Mouse (Mus musculus) gastrocnemius, postnatal 10 days (tissue): Measurements from ENCODE around the gene Lcp1. TPM values are rescaled to one million over a fixed set of nuclear protein-coding genes. Genes with fewer than 3 reads are reported as not detected.
"Not testable (repeated sequence)": the region's sequence is repeated elsewhere in the genome, so short reads cannot be mapped to it uniquely, and the experiment has no call there.

Source experiments
- DNase-seq: peaks from one replicate; pipeline ENCODE4 v3.0.0; 2021; ENCODE audit warnings: mixed read lengths
- long read RNA-seq, 2 experiments: library from polyadenylated mRNA; stranded (forward); transcript quantifications; one replicate each; pipeline ENCODE4 v2.0.0; 2021
- total RNA-seq, 2 experiments: library from RNA; stranded (reverse); gene quantifications; 2 replicates each; pipeline ENCODE4 v1.2.3; 2021

Gene Lcp1
- 10 to 100 TPM; 10.0 to 19.9 TPM for total RNA-seq
- long read RNA-seq, experiment 1, partial matches to known transcripts = 14 of 17 reads
- long read RNA-seq, experiment 1, other reads (novel, unspliced or antisense) = 3 of 17 reads
- long read RNA-seq, experiment 2, partial matches to known transcripts = 10 of 13 reads
- long read RNA-seq, experiment 2, other reads (novel, unspliced or antisense) = 3 of 13 reads

DNA sequence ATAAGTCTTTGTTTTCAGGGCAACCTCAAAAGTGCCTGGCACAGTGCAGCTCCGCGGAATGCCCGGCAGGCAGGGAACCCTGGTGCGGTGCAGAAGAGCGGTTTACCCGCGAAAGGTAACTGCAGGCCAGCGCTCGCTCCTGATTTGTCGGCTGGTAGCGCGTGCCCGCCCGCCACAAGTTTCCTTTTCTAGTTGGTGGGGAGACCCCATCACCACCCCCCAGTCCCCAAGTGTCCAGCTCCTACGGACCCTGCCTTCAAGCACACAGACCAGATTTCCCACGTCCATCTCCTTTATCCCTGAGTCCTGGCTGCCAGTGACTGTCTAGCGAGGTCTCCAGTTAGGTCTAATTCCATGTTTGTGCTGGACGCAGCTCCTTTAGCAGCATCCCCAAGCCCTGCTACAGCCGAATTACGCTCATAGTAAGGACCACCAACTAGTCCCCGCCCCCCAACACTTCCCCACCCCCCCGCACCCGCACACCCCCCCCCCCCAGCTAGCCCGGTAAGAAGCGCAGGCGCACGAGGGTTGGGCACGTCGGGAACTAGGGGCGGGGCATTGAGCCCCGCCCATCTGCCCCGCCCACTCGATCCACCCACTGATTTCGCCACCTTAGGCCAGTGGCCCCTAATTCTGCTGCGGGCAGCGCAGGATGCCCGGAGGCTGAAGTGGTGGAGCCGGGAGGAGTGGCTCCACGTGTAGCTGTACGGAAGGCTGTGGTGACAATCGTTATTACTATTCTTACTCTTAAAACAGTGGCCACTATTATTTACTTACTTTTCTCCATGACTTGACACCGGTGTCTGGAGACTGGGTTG lies at the start of gene Lcp1, which contains the start of gene Lrrc63:
Gene Lcp1 (plus strand): TSS at position 601 of the 818 bp plus-strand sequence.
Gene Lrrc63 (minus strand): TSS at position 381 of the 818 bp plus-strand sequence.
- DNase-seq = peak; percentile 62

DNA sequence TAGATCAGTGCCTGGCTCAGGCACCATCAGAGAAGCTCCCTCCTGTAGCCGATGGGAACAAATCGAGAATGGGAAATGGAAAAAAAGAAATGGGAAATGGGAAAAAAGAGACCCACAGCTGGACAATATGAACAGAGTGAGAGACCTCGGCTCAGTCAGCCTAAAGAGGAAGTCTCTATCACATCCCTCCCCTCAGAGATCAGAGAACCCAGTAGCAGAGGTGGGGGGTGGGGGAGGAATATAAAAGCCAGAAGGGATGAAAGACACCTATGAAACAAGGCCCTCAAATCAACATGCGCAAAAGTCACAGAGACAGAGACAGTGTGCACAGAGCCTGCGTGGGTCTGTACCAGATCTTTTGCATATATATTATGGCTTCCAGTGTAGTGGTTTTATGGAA lies 27.9 kb upstream of the Lcp1 start:
- no peak for DNase-seq

GRCm38 (mm10) chr14:75121658-75122057 lies 9.2 kb upstream of the Lcp1 start:
- no peak for DNase-seq

DNA sequence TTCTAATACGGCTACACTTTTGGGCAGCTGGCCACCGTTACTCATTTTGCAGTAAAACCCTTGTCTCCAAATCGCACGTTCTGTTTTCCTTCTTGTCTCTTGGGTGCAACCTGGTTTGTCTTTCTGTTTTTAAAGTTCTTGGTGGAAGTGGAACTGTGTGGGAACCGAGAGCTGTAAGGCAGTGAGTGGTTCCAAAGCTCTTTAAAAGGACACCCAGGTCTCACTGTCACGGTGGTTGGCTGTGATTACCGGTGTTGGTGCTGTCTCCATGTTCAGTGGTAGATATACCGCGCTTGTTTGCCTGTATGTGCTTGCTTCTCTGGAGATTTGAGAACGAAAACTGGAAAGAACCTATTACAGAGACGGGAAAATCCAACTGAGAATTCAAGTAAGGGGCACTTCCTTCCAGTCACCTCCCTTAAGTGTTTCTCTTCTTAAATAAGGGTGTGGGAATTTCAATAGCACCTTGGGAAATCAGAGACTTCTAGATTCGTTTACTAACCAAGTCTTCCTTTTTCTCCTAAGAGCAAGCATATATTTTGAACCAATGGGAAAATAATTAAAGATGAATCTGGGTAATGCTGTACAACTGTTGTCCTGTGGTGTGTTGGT lies 529 bp downstream of the Lcp1 start:
- no peak for DNase-seq

DNA sequence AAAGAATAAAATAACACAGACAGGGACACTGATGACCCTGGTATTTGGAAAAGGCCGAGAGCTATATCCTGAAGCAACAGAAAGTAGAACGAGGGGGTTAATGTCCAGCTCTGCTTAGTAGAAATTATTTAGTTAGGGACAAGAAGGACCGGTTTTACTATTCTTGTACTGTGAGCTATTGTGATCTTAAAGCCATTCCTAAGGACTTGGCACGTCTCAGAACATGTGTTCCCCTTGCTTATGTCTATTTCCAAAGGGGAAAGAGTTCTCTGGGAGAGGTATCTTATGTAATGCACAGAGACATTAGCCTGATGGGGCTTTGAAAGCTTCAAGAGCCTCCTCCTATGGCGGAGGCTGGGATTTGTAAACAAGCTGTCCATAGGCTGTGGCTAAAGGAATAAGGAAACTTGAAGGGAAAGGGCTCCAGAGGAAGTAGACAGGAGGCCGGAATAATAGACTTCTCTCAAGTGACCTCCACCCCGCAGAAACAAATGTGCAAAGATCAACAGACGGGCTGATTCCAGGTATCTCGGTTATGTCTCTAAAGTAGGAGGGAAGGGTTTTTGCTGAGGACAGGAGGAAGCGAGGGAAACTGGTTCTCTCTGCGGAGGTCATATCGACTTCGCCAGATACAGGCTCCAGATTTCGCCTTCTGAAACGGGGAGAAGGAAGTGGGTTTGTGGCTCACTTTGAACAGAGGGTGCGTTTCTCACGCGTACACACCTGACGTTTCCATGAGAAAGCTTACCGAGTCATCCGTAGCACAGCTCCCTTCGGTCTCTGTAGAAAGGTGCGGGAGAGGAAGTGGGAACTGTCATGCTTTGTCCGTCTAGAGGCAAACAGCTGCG lies 5.4 kb downstream of the Lcp1 start:
- no peak for DNase-seq

DNA sequence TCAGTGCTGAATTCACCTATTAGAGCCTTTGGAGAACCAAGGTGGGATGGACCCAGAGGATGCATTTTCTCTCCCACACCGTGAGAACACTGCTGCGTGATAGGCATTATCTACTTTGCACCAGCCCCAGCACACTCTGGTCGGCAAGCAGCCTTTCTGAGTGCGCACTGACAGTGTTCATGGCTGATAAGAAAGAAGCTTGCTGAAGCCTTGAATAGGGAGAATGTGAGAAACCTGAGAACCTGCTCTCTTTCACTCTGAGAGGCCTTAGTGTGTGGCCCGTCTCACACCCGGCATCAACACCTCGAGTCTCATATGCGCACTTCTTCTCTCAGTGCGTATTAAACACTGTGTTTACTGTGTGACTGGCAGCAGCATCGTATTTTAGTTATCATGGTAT lies 7.6 kb downstream of the Lcp1 start:
- no peak for DNase-seq

- DNase-seq = no peak
Measured at GRCm38 (mm10) chr14:75139225-75139624, 8.3 kb downstream of the Lcp1 start.

DNA sequence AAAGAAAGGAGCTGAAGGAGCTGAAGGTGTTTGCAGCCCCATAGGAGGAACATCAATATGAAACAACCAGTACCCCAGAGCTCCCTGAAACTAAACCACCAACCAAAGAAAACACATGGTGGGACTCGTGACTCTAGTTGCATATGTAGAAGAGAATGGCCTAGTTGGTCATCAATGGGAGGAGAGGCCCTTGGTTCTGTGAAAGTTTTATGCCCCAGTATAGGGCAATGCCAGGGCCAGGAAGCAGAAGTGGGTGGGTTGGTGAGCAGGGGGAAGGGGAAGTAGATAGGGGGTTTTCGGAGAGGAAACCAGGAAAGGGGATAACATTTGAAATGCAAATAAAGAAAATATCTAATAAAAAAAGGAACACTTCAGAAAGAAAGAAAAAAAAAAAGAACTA lies 16.8 kb downstream of the Lcp1 start:
- not testable (repeated sequence) for DNase-seq

DNA sequence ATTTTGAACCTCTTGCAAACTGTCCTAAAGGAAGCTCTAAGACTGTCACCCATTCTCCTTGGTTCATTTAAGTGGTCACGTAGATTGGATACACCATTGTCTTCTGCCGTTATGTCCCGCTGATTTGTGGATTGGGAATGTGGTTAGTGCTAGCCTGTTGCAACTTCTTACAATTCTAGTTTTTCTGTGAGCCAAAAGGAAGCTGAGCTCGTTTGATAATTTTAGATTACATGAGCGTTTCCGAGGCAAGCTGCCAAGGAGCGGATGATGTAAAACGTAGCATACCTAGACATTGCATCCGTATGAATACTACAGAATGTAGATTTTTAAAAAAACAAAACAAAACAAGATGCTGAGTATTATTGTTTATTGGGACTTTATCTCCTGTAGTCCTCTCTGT lies 17.3 kb downstream of the Lcp1 start:
- no peak for DNase-seq

GRCm38 (mm10) chr14:75150653-75151052 lies 19.8 kb downstream of the Lcp1 start:
- DNase-seq = no peak

DNA sequence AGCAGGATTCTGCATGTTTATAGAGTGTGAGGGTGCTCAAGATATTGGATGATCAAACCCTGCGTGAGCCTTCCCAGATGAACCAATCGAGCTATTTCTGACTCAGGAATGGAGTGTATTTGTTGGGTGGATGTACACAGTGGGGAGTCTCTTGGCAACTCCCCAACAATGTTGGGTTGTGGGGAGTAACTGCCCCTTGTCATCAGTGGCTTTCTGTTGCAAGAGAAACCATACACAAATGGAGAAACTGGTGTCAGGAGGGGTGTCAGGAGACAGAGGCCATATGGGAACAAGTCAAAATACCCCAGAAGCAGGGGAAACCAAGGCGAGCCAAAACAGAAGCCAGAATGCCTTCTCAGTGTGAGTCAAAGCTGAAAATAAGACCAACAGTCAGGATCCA lies 20.2 kb downstream of the Lcp1 start:
- DNase-seq = no peak

- no peak for DNase-seq
Measured at GRCm38 (mm10) chr14:75154481-75154880, 23.6 kb downstream of the Lcp1 start.

- DNase-seq = no peak
Measured at GRCm38 (mm10) chr14:75159375-75159774, 28.5 kb downstream of the Lcp1 start.

GRCm38 (mm10) chr14:75163866-75164265 lies 33.0 kb downstream of the Lcp1 start:
- no peak for DNase-seq

DNA sequence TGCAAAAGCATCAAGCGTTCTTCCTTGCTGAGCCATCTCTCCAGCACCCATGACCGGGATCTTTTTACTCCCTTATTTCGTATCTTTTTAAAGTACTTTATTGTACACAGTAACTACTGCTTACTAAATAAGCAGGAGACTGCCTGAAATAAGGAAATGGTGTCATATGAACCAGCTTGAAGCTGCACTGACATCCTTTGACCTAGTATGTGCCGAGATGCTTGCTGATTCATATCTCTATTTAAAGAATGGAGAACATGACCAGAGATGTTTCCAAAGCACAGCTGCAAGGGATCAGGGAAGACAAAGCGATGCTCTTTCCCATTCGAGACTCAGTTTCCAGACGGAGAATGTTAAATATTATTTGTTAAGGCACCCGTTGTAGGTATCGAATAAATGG lies 33.4 kb downstream of the Lcp1 start:
- no peak for DNase-seq

- no peak for DNase-seq
Measured at GRCm38 (mm10) chr14:75165574-75166131, 34.8 kb downstream of the Lcp1 start.

- DNase-seq = no peak
Measured at GRCm38 (mm10) chr14:75168501-75168900, 37.6 kb downstream of the Lcp1 start.

DNA sequence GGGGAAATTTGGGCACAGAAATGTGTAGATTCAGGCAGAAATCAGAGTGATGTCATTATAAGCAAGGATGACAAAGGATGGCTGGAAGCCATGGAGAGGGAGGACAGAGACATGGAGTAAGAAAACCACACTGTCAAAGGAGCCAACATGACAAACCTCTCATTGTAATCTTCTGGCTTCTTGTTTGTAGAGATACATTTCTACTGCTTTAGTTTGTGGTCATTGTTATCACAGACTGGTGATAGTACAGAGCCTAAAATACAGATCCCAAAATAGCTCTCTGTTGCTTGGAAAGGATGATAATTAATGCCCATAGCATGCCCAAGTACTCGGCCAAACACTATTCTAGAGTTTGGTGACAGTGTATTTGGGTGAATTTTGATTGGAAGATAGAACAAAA lies 39.6 kb downstream of the Lcp1 start:
- no peak for DNase-seq

- DNase-seq = no peak
Measured at GRCm38 (mm10) chr14:75174296-75174695, 43.4 kb downstream of the Lcp1 start.

- DNase-seq = no peak
Measured at GRCm38 (mm10) chr14:75174731-75175555, 44.0 kb downstream of the Lcp1 start.

GRCm38 (mm10) chr14:75175781-75176180 lies 44.9 kb downstream of the Lcp1 start:
- no peak for DNase-seq
